Mouse (Mus musculus): ENCODE results near the gene Rnf169. TPM values are rescaled to one million over a fixed set of nuclear protein-coding genes. Genes with fewer than 3 reads are reported as not detected.

Gene Rnf169
- polyA plus RNA-seq, 1 experiment from 2014 or later, result 2.7 TPM

GRCm38 (mm10) chr7:99944520-99944919 lies 35.7 kb downstream of the Rnf169 start:
- H3K9me3 ChIP-seq (replicated peaks), result no peaks in the 10 kb centered on the region
- 90% methylated on average over 3 of the region's 3 CpGs for WGBS
- H3K36me3 ChIP-seq, result peaks cover 66% of the 10 kb centered on the region
- H3K9ac ChIP-seq, result no peak overlapping the region
- H3K4me3 ChIP-seq, result no peak overlapping the region
- H3K27me3 ChIP-seq, result no peaks in the 10 kb centered on the region
- H3K4me2 ChIP-seq, result no peak overlapping the region
- no peak for ATAC-seq (replicated peaks; ENCODE audit: insufficient number of reproducible peaks, insufficient read depth, low FRiP score, low read depth)
- no peak overlapping the region for H3K27ac ChIP-seq
- no peaks in the 10 kb centered on the region for H3K4me1 ChIP-seq (replicated peaks)

- 97% methylated on average over 1 of the region's 1 CpGs for WGBS
- Histone ChIP-seq H3K4me2 (no peak overlapping the region), H3K27ac (no peak overlapping the region), H3K4me3 (no peak overlapping the region), H3K27me3 (no peaks in the 10 kb centered on the region), H3K9ac (no peak overlapping the region), H3K36me3 (peaks cover 57% of the 10 kb centered on the region), H3K9me3 (replicated peaks) (no peaks in the 10 kb centered on the region), H3K4me1 (replicated peaks) (no peaks in the 10 kb centered on the region)
- ATAC-seq (replicated peaks; ENCODE audit: insufficient number of reproducible peaks, insufficient read depth, low FRiP score, low read depth), result no peak
Observed at GRCm38 (mm10) chr7:99940669-99941068, 39.6 kb downstream of the Rnf169 start.

GRCm38 (mm10) chr7:99935758-99936157 lies 44.5 kb downstream of the Rnf169 start:
- no peak for ATAC-seq (replicated peaks; ENCODE audit: insufficient number of reproducible peaks, insufficient read depth, low FRiP score, low read depth)
- Histone ChIP-seq H3K9ac (no peak overlapping the region), H3K4me3 (no peak overlapping the region), H3K4me2 (no peak overlapping the region), H3K27ac (no peak overlapping the region), H3K27me3 (no peaks in the 10 kb centered on the region), H3K36me3 (peaks cover 50% of the 10 kb centered on the region), H3K9me3 (replicated peaks) (no peaks in the 10 kb centered on the region), H3K4me1 (replicated peaks) (no peaks in the 10 kb centered on the region)
- WGBS, result 87% methylated on average over 1 of the region's 1 CpGs

- Histone ChIP-seq H3K9ac (no peak overlapping the region), H3K27ac (no peak overlapping the region), H3K36me3 (peaks cover 50% of the 10 kb centered on the region), H3K27me3 (no peaks in the 10 kb centered on the region), H3K9me3 (replicated peaks) (no peaks in the 10 kb centered on the region), H3K4me1 (replicated peaks) (no peaks in the 10 kb centered on the region), H3K4me2 (no peak overlapping the region), H3K4me3 (no peak overlapping the region)
- ATAC-seq (replicated peaks; ENCODE audit: insufficient number of reproducible peaks, insufficient read depth, low FRiP score, low read depth), result no peak
- 74% methylated on average over 10 of the region's 10 CpGs for WGBS
Observed at GRCm38 (mm10) chr7:99926916-99927714, 53.1 kb downstream of the Rnf169 start.

- WGBS, result 57% methylated on average over 2 of the region's 2 CpGs
- peaks cover 25% of the 10 kb centered on the region; the same call in 1 of the 2 replicates for H3K27me3 ChIP-seq
- H3K9ac ChIP-seq, result no peak overlapping the region
- H3K4me2 ChIP-seq, result no peak overlapping the region
- no peak overlapping the region for H3K27ac ChIP-seq
- ATAC-seq (replicated peaks; ENCODE audit: insufficient number of reproducible peaks, insufficient read depth, low FRiP score, low read depth), result no peak
- no peaks in the 10 kb centered on the region for H3K9me3 ChIP-seq (replicated peaks)
- peaks cover 18% of the 10 kb centered on the region for H3K4me1 ChIP-seq (replicated peaks)
- H3K36me3 ChIP-seq, result peaks cover 27% of the 10 kb centered on the region
- H3K4me3 ChIP-seq, result no peak overlapping the region
Observed at GRCm38 (mm10) chr7:99920416-99920815, 59.8 kb downstream of the Rnf169 start.

- no peak overlapping the region for H3K4me3 ChIP-seq
- H3K4me2 ChIP-seq, result no peak overlapping the region
- H3K27ac ChIP-seq, result no peak overlapping the region
- ATAC-seq (replicated peaks; ENCODE audit: insufficient number of reproducible peaks, insufficient read depth, low FRiP score, low read depth), result no peak
- WGBS, result 90% methylated on average over 6 of the region's 6 CpGs
- H3K9me3 ChIP-seq (replicated peaks), result no peaks in the 10 kb centered on the region
- H3K36me3 ChIP-seq, result peaks cover 22% of the 10 kb centered on the region
- H3K9ac ChIP-seq, result no peak overlapping the region
- peaks cover 19% of the 10 kb centered on the region for H3K4me1 ChIP-seq (replicated peaks)
- H3K27me3 ChIP-seq, result peaks cover 26% of the 10 kb centered on the region; the same call in 1 of the 2 replicates
Observed at GRCm38 (mm10) chr7:99919971-99920370, 60.3 kb downstream of the Rnf169 start.

GRCm38 (mm10) chr7:99919164-99919563 lies 61.1 kb downstream of the Rnf169 start:
- 95% methylated on average over 2 of the region's 2 CpGs for WGBS
- H3K36me3 ChIP-seq, result peaks cover 14% of the 10 kb centered on the region
- H3K9me3 ChIP-seq (replicated peaks), result no peaks in the 10 kb centered on the region

GRCm38 (mm10) chr7:99917320-99917844 lies 62.9 kb downstream of the Rnf169 start:
- H3K36me3 ChIP-seq, result no peaks in the 10 kb centered on the region
- no peak overlapping the region for H3K27ac ChIP-seq
- H3K4me3 ChIP-seq, result peak overlapping the region; percentile 47
- H3K9me3 ChIP-seq (replicated peaks), result no peaks in the 10 kb centered on the region
- peak overlapping the region; percentile 94 for H3K4me2 ChIP-seq
- peaks cover 19% of the 10 kb centered on the region for H3K4me1 ChIP-seq (replicated peaks)
- H3K9ac ChIP-seq, result peak overlapping the region; percentile 57
- WGBS, result 1% methylated on average over 36 of the region's 36 CpGs
- ATAC-seq (replicated peaks; ENCODE audit: insufficient number of reproducible peaks, insufficient read depth, low FRiP score, low read depth), result 0 out of 2 replicates have a peak, but pooled peaks have one; percentile 34
- peaks cover 32% of the 10 kb centered on the region for H3K27me3 ChIP-seq

More at GRCm38 (mm10) chr7:99919164-99919563, 61.1 kb downstream of the Rnf169 start:
- Histone ChIP-seq H3K4me2 (no peak overlapping the region), H3K27ac (no peak overlapping the region), H3K4me3 (no peak overlapping the region), H3K4me1 (replicated peaks) (peaks cover 19% of the 10 kb centered on the region), H3K9ac (no peak overlapping the region), H3K27me3 (peaks cover 32% of the 10 kb centered on the region)
- no peak for ATAC-seq (replicated peaks; ENCODE audit: insufficient number of reproducible peaks, insufficient read depth, low FRiP score, low read depth)

GRCm38 (mm10) chr7:99916741-99917319 lies 63.4 kb downstream of the Rnf169 start:
- Histone ChIP-seq H3K9me3 (replicated peaks) (no peaks in the 10 kb centered on the region), H3K27me3 (peaks cover 32% of the 10 kb centered on the region), H3K27ac (no peak overlapping the region), H3K4me2 (peak overlapping the region; percentile 94), H3K4me3 (peak overlapping the region; percentile 47), H3K4me1 (replicated peaks) (peaks cover 19% of the 10 kb centered on the region), H3K36me3 (no peaks in the 10 kb centered on the region), H3K9ac (peak overlapping the region; percentile 57; the same call in 1 of the 2 replicates)
- 6% methylated on average over 22 of the region's 22 CpGs for WGBS
- no peak for ATAC-seq (replicated peaks; ENCODE audit: insufficient number of reproducible peaks, insufficient read depth, low FRiP score, low read depth)

- no peak for ATAC-seq (replicated peaks; ENCODE audit: insufficient number of reproducible peaks, insufficient read depth, low FRiP score, low read depth)
Observed at GRCm38 (mm10) chr7:99915511-99915910, 64.7 kb downstream of the Rnf169 start.

GRCm38 (mm10) chr7:99914316-99914715 lies 65.9 kb downstream of the Rnf169 start:
- Histone ChIP-seq H3K4me3 (no peak overlapping the region), H3K27me3 (peaks cover 32% of the 10 kb centered on the region), H3K9me3 (replicated peaks) (no peaks in the 10 kb centered on the region), H3K4me2 (no peak overlapping the region), H3K27ac (no peak overlapping the region), H3K36me3 (no peaks in the 10 kb centered on the region), H3K9ac (no peak overlapping the region), H3K4me1 (replicated peaks) (peaks cover 19% of the 10 kb centered on the region)
- WGBS, result 81% methylated on average over 10 of the region's 10 CpGs
- ATAC-seq (replicated peaks; ENCODE audit: insufficient number of reproducible peaks, insufficient read depth, low FRiP score, low read depth), result no peak

More at GRCm38 (mm10) chr7:99915511-99915910, 64.7 kb downstream of the Rnf169 start:
- no peak overlapping the region for H3K9ac ChIP-seq
- 50% methylated on average over 2 of the region's 2 CpGs for WGBS
- H3K4me2 ChIP-seq, result no peak overlapping the region
- no peaks in the 10 kb centered on the region for H3K9me3 ChIP-seq (replicated peaks)
- H3K36me3 ChIP-seq, result no peaks in the 10 kb centered on the region
- H3K4me3 ChIP-seq, result no peak overlapping the region
- H3K27ac ChIP-seq, result no peak overlapping the region
- H3K27me3 ChIP-seq, result peaks cover 32% of the 10 kb centered on the region
- H3K4me1 ChIP-seq (replicated peaks), result peaks cover 19% of the 10 kb centered on the region
